Mouse (Mus musculus): ENCODE data around the gene Rictor. TPM values are rescaled to one million over a fixed set of nuclear protein-coding genes. Genes with fewer than 3 reads are reported as not detected.

The Rictor gene
- 28.1 and 29.7 TPM in 2 replicates for polyA plus RNA-seq (2015; fragmentation: Nextera tagmentation; extraction: Ambion mirVana)

DNA sequence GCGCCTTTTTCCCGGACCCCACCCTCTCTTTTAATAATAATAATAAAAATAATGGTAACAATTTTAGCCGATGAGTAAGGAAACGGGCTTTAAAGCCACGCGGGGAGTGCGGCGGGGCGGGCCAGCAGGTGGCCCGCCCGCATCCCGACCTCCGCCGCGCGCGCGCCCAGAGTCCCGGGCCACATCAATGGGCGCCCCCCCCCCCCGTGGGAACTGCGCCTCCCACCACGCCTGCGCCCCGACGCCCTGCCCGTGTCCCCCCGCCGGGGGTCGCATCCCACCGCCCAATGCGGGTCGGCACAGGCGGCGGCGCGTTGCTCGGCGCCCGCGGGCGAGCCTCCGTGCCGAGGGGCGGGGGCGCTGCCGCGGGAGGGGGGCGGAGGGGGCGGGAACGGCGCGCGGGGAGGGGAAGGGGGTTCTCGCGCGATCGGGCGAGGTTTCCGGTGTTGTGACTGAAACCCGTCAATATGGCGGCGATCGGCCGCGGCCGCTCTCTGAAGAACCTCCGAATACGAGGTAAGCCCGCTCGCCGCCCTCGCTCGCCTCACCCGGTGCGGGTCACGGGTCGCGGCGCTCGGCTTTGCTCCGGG lies at the start of gene Rictor:
Gene Rictor (plus strand): TSS at position 444 of the 590 bp plus-strand sequence.
- H3K27me3 ChIP-seq: no peaks in the 10 kb centered on the region
- peak; percentile 85 for ATAC-seq (replicated peaks; ENCODE audit: insufficient number of reproducible peaks, insufficient read depth, low FRiP score, low read depth)
- peaks cover 12% of the 10 kb centered on the region for H3K4me1 ChIP-seq (replicated peaks)
- H3K4me3 ChIP-seq: peak within 1 kb of the TSS; percentile 94
- H3K36me3 ChIP-seq: no peaks in the 10 kb centered on the region
- peak within 1 kb of the TSS; percentile 91 for H3K27ac ChIP-seq
- WGBS: under 1% methylated on average over 68 of the region's 82 CpGs
- H3K4me2 ChIP-seq: peak within 1 kb of the TSS; percentile 88
- H3K9ac ChIP-seq: peak within 1 kb of the TSS; percentile 92
- H3K9me3 ChIP-seq (replicated peaks): no peaks in the 10 kb centered on the region

DNA sequence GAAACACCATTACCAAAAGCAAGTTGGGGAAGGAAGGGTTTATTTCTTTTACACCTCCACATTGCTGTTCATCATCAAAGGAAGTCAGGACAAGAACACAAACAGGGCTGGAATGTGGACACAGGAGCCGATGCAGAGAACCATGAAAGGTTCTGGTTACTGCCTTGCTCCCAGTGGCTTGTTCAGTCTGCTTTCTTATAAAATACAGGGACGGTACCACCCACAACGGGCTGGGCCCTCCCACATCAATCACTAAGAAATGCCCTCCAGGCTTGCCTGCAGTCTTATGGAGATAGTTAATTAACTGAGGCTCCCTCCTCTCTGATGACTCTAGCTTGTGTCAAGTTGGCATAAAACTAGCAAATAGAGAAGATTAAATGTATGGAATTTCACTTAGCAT lies 46.2 kb upstream of the Rictor start:
- Histone ChIP-seq H3K36me3 (no peaks in the 10 kb centered on the region), H3K4me3 (no peak overlapping the region), H3K4me2 (no peak overlapping the region), H3K27ac (no peak overlapping the region), H3K4me1 (replicated peaks) (no peaks in the 10 kb centered on the region), H3K27me3 (no peaks in the 10 kb centered on the region), H3K9me3 (replicated peaks) (no peaks in the 10 kb centered on the region), H3K9ac (no peak overlapping the region)
- no peak for ATAC-seq (replicated peaks; ENCODE audit: insufficient number of reproducible peaks, insufficient read depth, low FRiP score, low read depth)
- WGBS: 47% methylated on average over 3 of the region's 3 CpGs

DNA sequence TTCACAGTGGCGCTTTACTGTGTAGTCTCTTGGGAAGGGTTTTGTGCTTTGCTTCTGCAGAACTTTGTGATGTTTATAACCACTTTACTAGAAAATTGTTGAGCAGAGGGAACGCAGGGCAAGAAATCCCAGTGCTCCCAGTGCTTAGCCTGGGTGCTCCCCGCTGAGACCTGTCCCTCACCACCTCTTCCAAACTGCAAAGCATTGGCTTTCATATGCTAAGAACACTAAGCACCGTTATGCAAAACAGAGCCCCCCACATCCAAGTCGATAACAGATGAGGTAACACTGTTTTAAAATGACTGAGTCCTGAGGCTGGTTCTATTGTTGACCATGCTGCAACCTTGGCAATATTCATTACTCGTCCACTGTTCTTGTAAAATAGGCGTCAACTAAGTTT lies 44.2 kb upstream of the Rictor start:
- Histone ChIP-seq H3K27me3 (no peaks in the 10 kb centered on the region), H3K4me1 (replicated peaks) (no peaks in the 10 kb centered on the region), H3K9me3 (replicated peaks) (no peaks in the 10 kb centered on the region), H3K27ac (no peak overlapping the region), H3K9ac (no peak overlapping the region), H3K4me3 (no peak overlapping the region), H3K36me3 (no peaks in the 10 kb centered on the region), H3K4me2 (no peak overlapping the region)
- ATAC-seq (replicated peaks; ENCODE audit: insufficient number of reproducible peaks, insufficient read depth, low FRiP score, low read depth): no peak
- WGBS: 63% methylated on average over 7 of the region's 7 CpGs

- no peaks in the 10 kb centered on the region for H3K36me3 ChIP-seq
- H3K27ac ChIP-seq: no peak overlapping the region
- H3K4me1 ChIP-seq (replicated peaks): no peaks in the 10 kb centered on the region
- 22% methylated on average over 5 of the region's 5 CpGs for WGBS
- no peak overlapping the region for H3K4me2 ChIP-seq
- no peak overlapping the region for H3K9ac ChIP-seq
- H3K4me3 ChIP-seq: no peak overlapping the region
- no peaks in the 10 kb centered on the region for H3K27me3 ChIP-seq
- no peaks in the 10 kb centered on the region for H3K9me3 ChIP-seq (replicated peaks)
- ATAC-seq (replicated peaks; ENCODE audit: insufficient number of reproducible peaks, insufficient read depth, low FRiP score, low read depth): no peak
Observed at GRCm38 (mm10) chr15:6666072-6666471, 42.1 kb upstream of the Rictor start.

DNA sequence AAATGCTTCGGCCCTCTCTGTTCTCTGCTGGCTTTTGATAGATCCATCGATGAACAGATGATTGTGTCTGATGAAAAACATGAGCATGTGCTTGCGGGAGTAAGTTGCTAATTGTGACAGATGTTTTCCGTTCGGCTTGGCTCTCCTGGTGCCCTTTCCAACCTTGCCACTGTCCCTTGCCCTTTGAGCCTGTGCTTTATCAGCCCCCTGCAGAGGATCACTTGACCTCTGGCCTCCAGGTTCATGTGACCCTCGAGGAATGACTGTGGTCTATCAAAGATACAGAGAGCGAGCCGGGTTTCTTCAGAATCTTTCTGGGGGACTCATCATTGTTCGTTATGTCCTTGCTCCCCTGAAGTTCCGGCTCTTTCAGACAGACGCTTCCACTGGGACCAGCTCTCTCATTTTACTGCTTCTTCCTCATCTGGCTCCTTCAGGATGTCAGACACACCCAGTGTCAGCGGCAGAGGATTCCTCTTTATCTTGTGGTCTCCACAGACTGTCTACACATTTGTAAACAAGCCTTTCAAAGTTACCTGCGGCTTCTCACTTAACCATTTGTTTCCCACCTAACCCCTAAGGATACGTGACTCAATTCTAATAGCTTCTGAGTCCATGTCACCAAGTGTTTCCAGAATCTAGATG lies 39.3 kb upstream of the Rictor start:
- ATAC-seq (replicated peaks; ENCODE audit: insufficient number of reproducible peaks, insufficient read depth, low FRiP score, low read depth): no peak
- Histone ChIP-seq H3K4me3 (no peak overlapping the region), H3K9me3 (replicated peaks) (no peaks in the 10 kb centered on the region), H3K4me2 (no peak overlapping the region), H3K27ac (no peak overlapping the region), H3K9ac (no peak overlapping the region), H3K27me3 (no peaks in the 10 kb centered on the region), H3K36me3 (no peaks in the 10 kb centered on the region), H3K4me1 (replicated peaks) (no peaks in the 10 kb centered on the region)
- WGBS: 25% methylated on average over 14 of the region's 14 CpGs

GRCm38 (mm10) chr15:6678479-6678878 lies 29.7 kb upstream of the Rictor start:
- no peak for ATAC-seq (replicated peaks; ENCODE audit: insufficient number of reproducible peaks, insufficient read depth, low FRiP score, low read depth)

GRCm38 (mm10) chr15:6702164-6702563 lies 6.0 kb upstream of the Rictor start:
- Histone ChIP-seq H3K4me3 (no peak overlapping the region), H3K4me2 (no peak overlapping the region), H3K9me3 (replicated peaks) (no peaks in the 10 kb centered on the region), H3K9ac (no peak overlapping the region), H3K27me3 (no peaks in the 10 kb centered on the region), H3K27ac (no peak overlapping the region), H3K36me3 (no peaks in the 10 kb centered on the region), H3K4me1 (replicated peaks) (no peaks in the 10 kb centered on the region)
- 61% methylated on average over 2 of the region's 2 CpGs for WGBS
- no peak for ATAC-seq (replicated peaks; ENCODE audit: insufficient number of reproducible peaks, insufficient read depth, low FRiP score, low read depth)

More at GRCm38 (mm10) chr15:6678479-6678878, 29.7 kb upstream of the Rictor start:
- H3K36me3 ChIP-seq: no peaks in the 10 kb centered on the region
- no peaks in the 10 kb centered on the region for H3K27me3 ChIP-seq
- no peaks in the 10 kb centered on the region for H3K9me3 ChIP-seq (replicated peaks)
- no peak overlapping the region for H3K27ac ChIP-seq
- WGBS: 84% methylated on average over 2 of the region's 2 CpGs
- H3K9ac ChIP-seq: no peak overlapping the region
- H3K4me3 ChIP-seq: no peak overlapping the region
- H3K4me2 ChIP-seq: no peak overlapping the region
- no peaks in the 10 kb centered on the region for H3K4me1 ChIP-seq (replicated peaks)

- WGBS: 34% methylated on average over 7 of the region's 7 CpGs
- Histone ChIP-seq H3K4me3 (no peak overlapping the region), H3K4me1 (replicated peaks) (peaks cover 3% of the 10 kb centered on the region; the same call in 1 of the 2 replicates), H3K4me2 (no peak overlapping the region), H3K9me3 (replicated peaks) (no peaks in the 10 kb centered on the region), H3K27me3 (no peaks in the 10 kb centered on the region), H3K9ac (no peak overlapping the region), H3K27ac (no peak overlapping the region), H3K36me3 (no peaks in the 10 kb centered on the region)
- ATAC-seq (replicated peaks; ENCODE audit: insufficient number of reproducible peaks, insufficient read depth, low FRiP score, low read depth): no peak
Observed at GRCm38 (mm10) chr15:6705351-6705901, 2.8 kb upstream of the Rictor start.

GRCm38 (mm10) chr15:6707551-6707935 lies 636 bp upstream of the Rictor start:
- 0% methylated on average over 43 of the region's 43 CpGs for WGBS
- H3K4me1 ChIP-seq (replicated peaks): peaks cover 7% of the 10 kb centered on the region
- no peaks in the 10 kb centered on the region for H3K36me3 ChIP-seq
- peak overlapping the region; percentile 92 for H3K9ac ChIP-seq
- H3K27ac ChIP-seq: peak overlapping the region; percentile 91
- H3K9me3 ChIP-seq (replicated peaks): no peaks in the 10 kb centered on the region
- no peaks in the 10 kb centered on the region for H3K27me3 ChIP-seq
- H3K4me2 ChIP-seq: peak overlapping the region; percentile 88
- peak; percentile 44 for ATAC-seq (replicated peaks; ENCODE audit: insufficient number of reproducible peaks, insufficient read depth, low FRiP score, low read depth)
- peak overlapping the region; percentile 94 for H3K4me3 ChIP-seq

GRCm38 (mm10) chr15:6708526-6709441 lies 605 bp downstream of the Rictor start:
- under 1% methylated on average over 89 of the region's 89 CpGs for WGBS
- ATAC-seq (replicated peaks; ENCODE audit: insufficient number of reproducible peaks, insufficient read depth, low FRiP score, low read depth): peak; percentile 69
- H3K4me1 ChIP-seq (replicated peaks): peaks cover 20% of the 10 kb centered on the region

DNA sequence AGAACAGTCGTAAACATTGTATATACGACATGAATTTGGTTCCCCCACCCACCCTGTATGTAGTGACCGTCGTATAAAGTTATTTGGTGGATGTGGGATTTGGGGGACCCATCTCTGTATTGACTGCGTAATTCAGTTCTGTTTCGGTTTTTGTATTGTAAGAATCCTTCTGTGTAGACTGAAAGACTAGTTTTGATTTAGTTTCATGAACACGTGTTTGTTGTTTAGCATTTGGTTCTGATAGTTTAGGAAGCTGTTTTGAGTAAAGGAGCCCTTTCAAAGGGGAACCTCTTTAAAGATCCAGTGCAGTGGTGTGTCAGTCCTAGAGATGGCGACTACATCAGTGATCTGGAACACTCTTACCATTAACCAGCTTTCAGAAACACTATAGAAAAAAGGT lies 1.4 kb downstream of the Rictor start:
- ATAC-seq (replicated peaks; ENCODE audit: insufficient number of reproducible peaks, insufficient read depth, low FRiP score, low read depth): no peak
- Histone ChIP-seq H3K9ac (peak overlapping the region; percentile 92; the same call in 1 of the 2 replicates), H3K4me3 (peak overlapping the region; percentile 94), H3K27ac (no peak overlapping the region), H3K4me1 (replicated peaks) (peaks cover 24% of the 10 kb centered on the region), H3K36me3 (no peaks in the 10 kb centered on the region), H3K27me3 (no peaks in the 10 kb centered on the region), H3K4me2 (peak overlapping the region; percentile 88), H3K9me3 (replicated peaks) (no peaks in the 10 kb centered on the region)
- WGBS: 21% methylated on average over 8 of the region's 8 CpGs

More at GRCm38 (mm10) chr15:6708526-6709441, 605 bp downstream of the Rictor start:
- H3K36me3 ChIP-seq: no peaks in the 10 kb centered on the region
- H3K9ac ChIP-seq: peak overlapping the region; percentile 92
- peak overlapping the region; percentile 91 for H3K27ac ChIP-seq
- H3K27me3 ChIP-seq: no peaks in the 10 kb centered on the region
- H3K9me3 ChIP-seq (replicated peaks): no peaks in the 10 kb centered on the region
- peak overlapping the region; percentile 88 for H3K4me2 ChIP-seq
- peak overlapping the region; percentile 94 for H3K4me3 ChIP-seq

Data from heart, embryonic 15.5 days (tissue).